Mouse (Mus musculus) MEL (cell line): ENCODE measurements around the gene Ncor1. TPM values are rescaled to one million over a fixed set of nuclear protein-coding genes. Genes with fewer than 3 reads are reported as not detected.

ENCODE experiments used
- DNase-seq: peaks from one replicate; pipeline ENCODE4 v3.0.0; 2011; ENCODE audit warnings: low read depth, low spot score
- H3K27ac ChIP-seq: 2 replicates; pipeline ENCODE4 v1.5.1; 2012; ENCODE audit warnings: low read depth, mild to moderate bottlenecking, control low read depth, low read length, moderate library complexity; ENCODE audit not compliant: control insufficient read depth
- H3K27me3 ChIP-seq, 2 experiments: fragments of 150-350 bp in 1 of 2; sonication (generic) in 1 of 2; 2 replicates each; pipeline ENCODE4 v1.6.1; 2012; ENCODE audit warnings: low read length in 2 of 2, mild to moderate bottlenecking in 2 of 2, improper control_type of control experiment in 1 of 2, moderate library complexity in 1 of 2; ENCODE audit not compliant: insufficient read depth in 2 of 2, control insufficient read depth in 1 of 2
- H3K36me3 ChIP-seq, 2 experiments: 2 replicates each; pipeline ENCODE4 v1.6.1; 2012 to 2014; ENCODE audit warnings: low read length in 2 of 2, improper control_type of control experiment in 1 of 2, inconsistent platforms in 1 of 2, mild to moderate bottlenecking in 1 of 2; ENCODE audit not compliant: insufficient read depth in 2 of 2, control insufficient read depth in 1 of 2
- H3K4me1 ChIP-seq, 2 experiments: fragments of 150-350 bp in 1 of 2; sonication (generic) in 1 of 2; 2 replicates each; pipeline ENCODE4 v1.6.1; 2012; ENCODE audit warnings: low read length in 2 of 2, improper control_type of control experiment in 1 of 2, mild to moderate bottlenecking in 1 of 2; ENCODE audit not compliant: insufficient read depth in 2 of 2, control insufficient read depth in 1 of 2
- H3K4me3 ChIP-seq, 2 experiments: fragments of 150-350 bp in 1 of 2; sonication (generic) in 1 of 2; 2 replicates each; pipeline ENCODE4 v1.5.1; 2012; ENCODE audit warnings: low read depth in 2 of 2, low read length in 2 of 2, mild to moderate bottlenecking in 2 of 2, moderate library complexity in 2 of 2, control low read depth in 1 of 2, improper control_type of control experiment in 1 of 2; ENCODE audit not compliant: control insufficient read depth in 1 of 2, insufficient read depth in 1 of 2
- H3K79me2 ChIP-seq: 2 replicates; pipeline ENCODE4 v1.6.1; 2012; ENCODE audit warnings: mild to moderate bottlenecking, low read length, moderate library complexity; ENCODE audit not compliant: control insufficient read depth, poor library complexity, insufficient read depth
- H3K9ac ChIP-seq: 2 replicates; pipeline ENCODE4 v1.6.1; 2012; ENCODE audit warnings: low read depth, mild to moderate bottlenecking, control low read depth, low read length, moderate library complexity; ENCODE audit not compliant: control insufficient read depth, poor library complexity, severe bottlenecking
- H3K9me3 ChIP-seq: fragments of 150-350 bp; sonication (generic); replicated peaks from 2 replicates; pipeline ENCODE4 v1.6.1; 2012; ENCODE audit warnings: mild to moderate bottlenecking, low read length, improper control_type of control experiment, moderate library complexity; ENCODE audit not compliant: insufficient read depth
- CHD2 ChIP-seq: IDR thresholded peaks from 2 replicates; pipeline ENCODE4 v1.6.1; 2011; ENCODE audit warnings: low read length, improper control_type of control experiment
- CTCF ChIP-seq, 3 experiments: IDR thresholded peaks in 2 of 3; conservative IDR thresholded peaks in 1 of 3; 2 replicates each; pipeline ENCODE4 v1.5.1; 2011 to 2012; ENCODE audit warnings: low read length in 3 of 3, low read depth in 2 of 3, mild to moderate bottlenecking in 2 of 3, improper control_type of control experiment in 1 of 3, inconsistent platforms in 1 of 3, mixed read lengths in 1 of 3, moderate library complexity in 1 of 3; ENCODE audit not compliant: control insufficient read depth in 1 of 3, insufficient read depth in 1 of 3, poor library complexity in 1 of 3, severe bottlenecking in 1 of 3
- E2F4 ChIP-seq: IDR thresholded peaks from 2 replicates; pipeline ENCODE4 v1.6.1; 2011; ENCODE audit warnings: low read depth, low read length, improper control_type of control experiment, borderline replicate concordance
- ELF1 ChIP-seq: IDR thresholded peaks from 2 replicates; pipeline ENCODE4 v1.6.1; 2014; ENCODE audit warnings: low read depth, mild to moderate bottlenecking, inconsistent platforms, low read length, improper control_type of control experiment, moderate library complexity
- ETS1 ChIP-seq: IDR thresholded peaks from 2 replicates; pipeline ENCODE4 v1.6.1; 2012; ENCODE audit warnings: low read depth, mild to moderate bottlenecking, inconsistent platforms, low read length, improper control_type of control experiment, moderate library complexity
- HCFC1 ChIP-seq: IDR thresholded peaks from 2 replicates; pipeline ENCODE4 v1.6.1; 2012; ENCODE audit warnings: low read depth, mild to moderate bottlenecking, inconsistent platforms, low read length, improper control_type of control experiment, moderate library complexity
- JUND ChIP-seq: IDR thresholded peaks from 2 replicates; pipeline ENCODE4 v1.6.1; 2011; ENCODE audit warnings: low read depth, mild to moderate bottlenecking, improper control_type of control experiment, low read length
- MAFK ChIP-seq: IDR thresholded peaks from 2 replicates; pipeline ENCODE4 v1.6.1; 2011; ENCODE audit warnings: low read depth, mild to moderate bottlenecking, low read length, improper control_type of control experiment, borderline replicate concordance
- MAZ ChIP-seq: IDR thresholded peaks from 2 replicates; pipeline ENCODE4 v1.6.1; 2012; ENCODE audit warnings: low read depth, mild to moderate bottlenecking, inconsistent platforms, low read length, improper control_type of control experiment
- MEF2A ChIP-seq: IDR thresholded peaks from 2 replicates; pipeline ENCODE4 v1.6.1; 2014; ENCODE audit warnings: low read depth, mild to moderate bottlenecking, inconsistent platforms, low read length, improper control_type of control experiment; ENCODE audit not compliant: poor library complexity, insufficient replicate concordance, severe bottlenecking; ENCODE audit errors: extremely low read depth
- MXI1 ChIP-seq: IDR thresholded peaks from 2 replicates; pipeline ENCODE4 v1.6.1; 2011; ENCODE audit warnings: mild to moderate bottlenecking, low read depth, low read length, improper control_type of control experiment
- MYB ChIP-seq: IDR thresholded peaks from 2 replicates; pipeline ENCODE4 v1.6.1; 2011; ENCODE audit warnings: mild to moderate bottlenecking, low read depth, low read length, improper control_type of control experiment
- POLR2AphosphoS5 ChIP-seq: IDR thresholded peaks from 2 replicates; pipeline ENCODE4 v1.6.1; 2012; ENCODE audit warnings: low read depth, borderline replicate concordance, mild to moderate bottlenecking, inconsistent platforms, low read length, moderate library complexity, mixed read lengths
- RAD21 ChIP-seq: IDR thresholded peaks from 2 replicates; pipeline ENCODE4 v1.6.1; 2011; ENCODE audit warnings: mild to moderate bottlenecking, low read depth, low read length, improper control_type of control experiment
- RCOR1 ChIP-seq: IDR thresholded peaks from 2 replicates; pipeline ENCODE4 v1.6.1; 2012; ENCODE audit warnings: low read depth, mild to moderate bottlenecking, inconsistent platforms, low read length, improper control_type of control experiment
- TCF12 ChIP-seq: IDR thresholded peaks from 2 replicates; pipeline ENCODE4 v1.6.1; 2014; ENCODE audit warnings: low read depth, mild to moderate bottlenecking, inconsistent platforms, low read length, improper control_type of control experiment, moderate library complexity
- UBTF ChIP-seq: IDR thresholded peaks from 2 replicates; pipeline ENCODE4 v1.6.1; 2012; ENCODE audit warnings: low read depth, mild to moderate bottlenecking, inconsistent platforms, low read length, improper control_type of control experiment, moderate library complexity, borderline replicate concordance; ENCODE audit not compliant: insufficient read depth
- USF1 ChIP-seq: IDR thresholded peaks from 2 replicates; pipeline ENCODE4 v1.6.1; 2014; ENCODE audit warnings: low read depth, mild to moderate bottlenecking, inconsistent platforms, low read length, improper control_type of control experiment, moderate library complexity
- USF2 ChIP-seq, 2 experiments: IDR thresholded peaks; 2 replicates each; pipeline ENCODE4 v1.6.1; 2011 to 2012; ENCODE audit warnings: improper control_type of control experiment in 2 of 2, low read length in 2 of 2, borderline replicate concordance in 1 of 2, inconsistent platforms in 1 of 2, low read depth in 1 of 2, mild to moderate bottlenecking in 1 of 2; ENCODE audit not compliant: insufficient read depth in 1 of 2
- ZC3H11A ChIP-seq: IDR thresholded peaks from 2 replicates; pipeline ENCODE4 v1.6.1; 2012; ENCODE audit warnings: low read depth, mild to moderate bottlenecking, inconsistent platforms, low read length, improper control_type of control experiment
- polyA plus RNA-seq, 2 experiments: library from polyadenylated mRNA; stranded (reverse) in 1 of 2; unstranded in 1 of 2; fragments of >175 nt in 1 of 2; fragments of >200 nt in 1 of 2; gene quantifications; 2 replicates each; pipeline versions ENCODE4 v1.2.1 to v1.2.4; 2012; ENCODE audit warnings: low replicate concordance in 2 of 2, low read depth in 1 of 2; ENCODE audit not compliant: insufficient read length in 2 of 2, insufficient read depth in 1 of 2, missing spikeins in 1 of 2
- total RNA-seq: library from RNA; depleted of rRNA; stranded (reverse); fragments of 300-350 nt; gene quantifications from 2 replicates; pipeline ENCODE4 v1.2.3, GENCODE M21; 2012

Gene Ncor1
- total and polyA plus RNA-seq, 3 experiments = 71.8 to 250 (median 188) TPM

- DNase-seq = no peak
- Histone ChIP-seq H3K9me3 (no peaks in the 10 kb centered on the region), H3K27me3 (no peaks in the 10 kb centered on the region), H3K36me3 (peaks cover 28 to 46% of the 10 kb centered on the region in 2 experiments), H3K27ac (no peak overlapping the region), H3K9ac (no peak overlapping the region), H3K4me1 (peaks cover 10 to 14% of the 10 kb centered on the region in 2 experiments)
- no peak for TF ChIP-seq ELF1
- TF ChIP-seq USF1 = no peak
- TF ChIP-seq MYB = no peak
- no peak for TF ChIP-seq RCOR1
- TF ChIP-seq TCF12 = no peak
- no peak for TF ChIP-seq JUND
- TF ChIP-seq, all 39 proteins: peak for 0
- no peaks in the 10 kb centered on the region; the same call in 1 of the 2 replicates for H3K79me2 ChIP-seq
- no peak overlapping the region for H3K4me3 ChIP-seq
Measured at GRCm38 (mm10) chr11:62331141-62331540, 127.2 kb downstream of the Ncor1 start.

- 0 out of 4 replicates have a peak, but pooled peaks of 1 of the 2 experiments have one; percentile 5 for TF ChIP-seq USF2 (IDR thresholded peaks at IDR 0.05; ENCODE audit: borderline replicate concordance in 1 of 2, insufficient read depth in 1 of 2, low read depth in 1 of 2, low read length in 2 of 2)
- no peak for TF ChIP-seq ETS1
- TF ChIP-seq, all 39 proteins: peak for 1
- no peak for DNase-seq
- H3K79me2 ChIP-seq = no peaks in the 10 kb centered on the region
- H3K27me3 ChIP-seq = no peaks in the 10 kb centered on the region
- no peak overlapping the region for H3K4me3 ChIP-seq
- H3K9ac ChIP-seq = no peak overlapping the region
- peaks cover 0 to 55% of the 10 kb centered on the region in 2 experiments; a peak in 3 of 4 replicates for H3K36me3 ChIP-seq
- no peaks in the 10 kb centered on the region for H3K9me3 ChIP-seq
- no peaks in the 10 kb centered on the region for H3K4me1 ChIP-seq
- H3K27ac ChIP-seq = no peak overlapping the region
Measured at GRCm38 (mm10) chr11:62323659-62324058, 134.7 kb downstream of the Ncor1 start.

- TF ChIP-seq CTCF (IDR thresholded peaks at IDR 0.05 in 2 of 3, conservative IDR thresholded peaks at IDR 0.05 in 1 of 3; ENCODE audit: control insufficient read depth in 1 of 3, insufficient read depth in 1 of 3, low read depth in 2 of 3, low read length in 3 of 3, poor library complexity in 1 of 3, severe bottlenecking in 1 of 3) (no peak), POLR2AphosphoS5 (no peak), RAD21 (no peak), E2F4 (no peak), USF2 (IDR thresholded peaks at IDR 0.05; ENCODE audit: borderline replicate concordance in 1 of 2, insufficient read depth in 1 of 2, low read depth in 1 of 2, low read length in 2 of 2) (no peak), MEF2A (no peak), MXI1 (no peak), ZC3H11A (no peak), CHD2 (no peak), MAFK (no peak), USF1 (no peak), UBTF (no peak), HCFC1 (no peak), MAZ (no peak), RCOR1 (no peak)
Measured at GRCm38 (mm10) chr11:62320097-62320496, 138.2 kb downstream of the Ncor1 start.

More at GRCm38 (mm10) chr11:62320097-62320496, 138.2 kb downstream of the Ncor1 start:
- Histone ChIP-seq H3K4me1 (no peaks in the 10 kb centered on the region), H3K27ac (no peak overlapping the region), H3K36me3 (peaks cover 0 to 54% of the 10 kb centered on the region in 2 experiments; a peak in 3 of 4 replicates), H3K27me3 (no peaks in the 10 kb centered on the region), H3K4me3 (no peak overlapping the region), H3K9ac (no peak overlapping the region), H3K9me3 (no peaks in the 10 kb centered on the region), H3K79me2 (no peaks in the 10 kb centered on the region)
- no peak for DNase-seq
